Mouse (Mus musculus) lung, adult 2 months (tissue): ENCODE results near the gene Nr2f1. TPM values are rescaled to one million over a fixed set of nuclear protein-coding genes. Genes with fewer than 3 reads are reported as not detected.

Experiments
- DNase-seq: peaks from one replicate; pipeline ENCODE4 v3.0.0; 2022
- H3K4me1 ChIP-seq: fragments of 200-500 bp; 2 replicates; pipeline ENCODE4 v1.6.1; 2011; ENCODE audit warnings: low read length; ENCODE audit not compliant: control insufficient read depth, insufficient read depth
- H3K4me3 ChIP-seq: fragments of 200-500 bp; replicated peaks from 2 replicates; pipeline ENCODE3; 2011; ENCODE audit warnings: low read depth, mild to moderate bottlenecking, control low read depth, low read length; ENCODE audit errors: extremely low read depth
- CTCF ChIP-seq: fragments of 200-500 bp; IDR thresholded peaks from 2 replicates; pipeline ENCODE4 v1.5.1; 2011; ENCODE audit warnings: mild to moderate bottlenecking, low read length, control low read depth; ENCODE audit not compliant: insufficient read depth
- POLR2A ChIP-seq: fragments of 200-500 bp; IDR thresholded peaks from 2 replicates; pipeline ENCODE4 v1.6.1; 2011; ENCODE audit warnings: low read depth, mild to moderate bottlenecking, control low read depth, low read length, borderline replicate concordance; ENCODE audit errors: extremely low read depth
- WGBS: fragments of 180-500 bp; shearing (Covaris S2); methylation state at CpG from one replicate; pipeline ENCODE4 v1.1.7; 2018; 5-methylcytosine and 5-hydroxymethylcytosine counted together
- polyA plus RNA-seq: library from polyadenylated mRNA; depleted of rRNA; stranded (reverse); fragments of >200 nt; gene quantifications from 2 replicates; pipeline ENCODE4 v1.2.3, GENCODE M21; 2012

Nr2f1 gene
- polyA plus RNA-seq, 1 experiment, result 26.7 TPM

DNA sequence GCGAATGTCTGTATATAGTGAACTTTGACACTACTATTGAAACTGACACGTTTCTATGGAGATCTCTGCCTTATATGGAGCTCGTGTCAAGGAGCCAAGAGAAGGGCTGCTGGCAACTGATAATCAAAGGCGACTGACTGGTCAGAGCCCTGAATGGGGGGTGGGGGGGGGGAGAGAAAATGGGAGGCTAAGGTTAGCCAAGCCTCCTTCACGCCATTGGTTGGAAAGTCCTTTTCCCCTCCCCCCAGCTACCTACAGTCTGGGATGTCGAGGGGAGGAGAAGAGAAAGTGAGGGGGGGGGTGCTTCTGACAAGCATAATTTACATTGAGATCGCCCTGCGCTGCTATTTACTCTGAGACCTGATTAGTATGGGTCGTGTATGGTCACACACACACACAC, 850 bp upstream of the Nr2f1 start:
- WGBS, result 2% methylated on average over 9 of the region's 9 CpGs
- H3K4me3 ChIP-seq, result peak overlapping the region; percentile 46
- no peak for DNase-seq

DNA sequence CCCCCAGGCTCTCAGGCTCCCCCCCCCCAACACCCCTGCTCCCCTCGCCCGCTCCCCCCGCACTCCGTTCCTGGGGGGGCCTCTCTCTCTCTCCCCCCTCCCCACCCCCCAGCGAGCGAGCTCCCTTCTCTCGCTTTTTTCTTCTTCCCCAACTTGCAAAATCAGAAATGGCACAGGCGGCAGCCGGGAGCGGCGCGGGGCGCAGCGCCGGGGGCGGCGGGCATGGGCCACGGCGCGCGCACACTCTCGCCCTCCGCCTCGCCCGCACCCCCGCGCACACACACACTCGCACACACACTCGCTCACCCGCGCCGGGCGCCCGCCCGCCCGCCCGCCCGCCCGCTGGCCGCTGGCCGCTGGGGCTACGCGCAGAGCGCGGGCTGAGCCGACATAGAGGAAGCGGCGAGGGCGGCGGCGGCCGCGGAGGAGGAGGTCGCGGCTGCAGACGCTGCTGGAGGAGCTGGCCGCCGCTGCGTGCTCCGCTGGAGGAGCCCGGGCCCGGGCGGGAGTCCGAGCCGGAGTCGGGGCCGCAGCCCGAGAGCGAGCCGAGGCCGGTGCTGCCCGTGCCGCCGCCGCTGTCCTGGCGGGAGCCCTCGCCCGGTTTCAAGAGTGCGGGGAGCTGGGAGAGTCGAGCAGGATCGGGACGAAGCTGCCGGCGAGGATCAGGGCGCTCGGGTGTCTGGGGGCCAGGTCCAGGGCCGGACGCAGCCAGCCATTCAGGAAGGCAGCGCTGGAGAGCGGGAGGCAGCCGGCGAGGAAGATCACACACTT, 501 bp downstream of the Nr2f1 start:
- Histone ChIP-seq H3K4me3 (peak overlapping the region; percentile 67), H3K4me1 (no peaks in the 10 kb centered on the region)
- TF ChIP-seq POLR2A (no peak), CTCF (no peak)
- whole genome bisulfite sequencing, result under 1% methylated on average over 75 of the region's 92 CpGs
- peak; percentile 46 for DNase-seq

More for the DNA sequence above, 850 bp upstream of the Nr2f1 start:
- no peaks in the 10 kb centered on the region for H3K4me1 ChIP-seq
- no peak for TF ChIP-seq CTCF
- TF ChIP-seq POLR2A, result no peak

DNA sequence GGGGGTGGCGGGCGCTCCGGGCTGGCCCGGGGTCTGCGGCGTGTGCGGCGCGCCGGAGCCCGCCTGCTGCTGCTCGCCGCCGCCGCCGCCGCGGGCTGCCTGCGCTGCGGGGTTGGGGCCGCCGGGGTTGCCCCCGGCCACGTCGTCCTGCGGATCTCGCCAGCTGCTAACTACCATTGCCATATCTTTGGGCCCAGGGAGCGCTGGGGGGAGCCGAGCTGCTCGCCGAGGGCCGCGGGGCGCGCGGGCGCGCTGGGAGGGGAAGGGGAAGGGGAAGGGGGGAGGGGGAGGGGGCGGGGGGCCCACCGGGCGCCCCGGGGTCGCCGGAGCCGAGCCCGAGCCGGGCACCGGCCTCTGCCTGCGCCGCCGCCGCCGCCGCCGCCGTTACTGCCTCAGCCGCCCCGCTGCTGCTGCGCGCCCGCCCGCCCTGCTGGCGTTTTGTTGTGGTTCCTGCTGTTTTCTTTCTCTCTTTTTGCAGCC, 1.1 kb downstream of the Nr2f1 start:
- TF ChIP-seq CTCF (no peak), POLR2A (no peak)
- peak overlapping the region; percentile 67 for H3K4me3 ChIP-seq
- H3K4me1 ChIP-seq, result no peaks in the 10 kb centered on the region
- no peak for DNase-seq
- under 1% methylated on average over 28 of the region's 63 CpGs for WGBS

DNA sequence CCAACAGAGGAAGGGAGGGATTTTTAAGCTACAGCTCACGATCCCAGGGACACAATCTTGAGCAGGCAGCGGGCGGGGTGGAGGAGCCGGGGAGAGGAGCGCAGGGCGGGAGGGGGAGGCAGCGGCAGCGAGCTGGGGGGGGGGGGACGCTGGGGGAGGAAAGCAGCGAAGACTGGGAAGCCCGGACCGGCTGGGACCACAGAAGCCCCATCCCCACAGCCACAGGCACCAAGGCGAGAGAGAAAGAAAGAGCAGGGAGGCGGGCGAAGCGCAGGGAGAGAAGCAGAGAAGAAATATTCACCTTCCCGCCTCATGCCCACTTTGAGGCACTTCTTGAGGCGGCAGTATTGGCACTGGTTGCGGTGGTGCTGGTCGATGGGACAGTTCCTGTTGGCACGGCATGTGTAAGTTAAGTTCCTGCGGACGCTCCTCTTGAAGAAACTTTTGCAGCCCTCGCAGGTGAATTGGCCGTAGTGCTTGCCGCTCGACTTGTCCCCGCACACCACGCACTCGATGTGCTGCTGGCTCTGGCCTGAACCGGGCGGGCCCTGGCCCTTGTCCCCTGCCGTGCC, 1.7 kb downstream of the Nr2f1 start:
- 1% methylated on average over 31 of the region's 33 CpGs for WGBS
- H3K4me3 ChIP-seq, result peak overlapping the region; percentile 67
- H3K4me1 ChIP-seq, result no peaks in the 10 kb centered on the region
- DNase-seq, result no peak
- TF ChIP-seq CTCF (no peak), POLR2A (no peak)

DNA sequence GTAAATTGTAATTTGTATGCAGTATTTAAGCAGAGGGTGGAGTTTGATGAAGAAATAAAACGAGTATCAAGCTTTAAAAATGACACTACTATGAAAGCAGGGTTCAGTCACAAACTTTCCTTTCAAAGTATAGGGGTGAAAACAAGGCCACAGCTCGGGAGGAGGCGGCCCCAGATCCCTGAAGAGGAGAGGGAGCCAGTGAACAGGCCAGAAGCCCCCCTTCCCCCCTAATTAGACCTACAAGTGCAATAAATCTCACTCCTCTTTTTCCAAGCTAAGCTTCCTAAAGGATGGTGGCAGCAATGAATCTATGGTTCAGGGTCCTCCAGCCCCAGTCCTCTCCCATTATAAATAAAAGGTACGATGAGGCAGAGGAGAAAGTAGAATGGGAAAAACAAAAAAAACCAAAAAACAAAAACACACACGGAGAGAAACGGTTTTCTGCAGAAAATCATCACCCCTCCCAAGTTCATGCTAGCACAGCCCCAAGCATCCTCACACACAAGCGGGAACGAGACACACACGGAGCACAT, 2.2 kb downstream of the Nr2f1 start:
- TF ChIP-seq CTCF (no peak), POLR2A (no peak)
- DNase-seq, result no peak
- 18% methylated on average over 9 of the region's 9 CpGs for WGBS
- Histone ChIP-seq H3K4me3 (peak overlapping the region; percentile 50), H3K4me1 (no peaks in the 10 kb centered on the region)

DNA sequence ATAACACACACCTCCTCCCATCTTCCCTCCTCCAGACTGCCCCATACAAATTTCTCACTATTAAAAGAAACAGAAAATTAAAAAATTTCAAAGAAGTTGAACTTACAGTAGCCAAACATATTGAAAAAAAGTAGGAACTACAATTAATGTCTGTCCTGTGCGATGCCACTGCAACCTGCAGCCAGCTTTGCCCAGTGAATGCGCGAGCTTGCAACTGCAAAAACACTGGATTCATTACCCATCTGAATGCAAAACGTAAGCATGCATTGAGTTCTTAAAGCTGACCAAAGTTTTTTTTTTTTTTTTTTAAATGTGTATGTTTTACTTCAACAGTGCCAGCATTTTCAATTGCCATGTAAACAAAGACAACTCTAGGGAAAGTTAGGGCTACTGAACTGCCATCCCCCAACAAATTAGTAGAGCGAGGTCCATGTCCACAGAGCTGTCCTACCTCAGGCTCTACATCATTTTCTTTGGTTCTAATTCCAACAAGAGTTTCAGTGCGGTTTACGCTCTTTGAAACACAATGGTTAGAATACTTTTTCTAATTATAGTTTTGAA, 3.2 kb downstream of the Nr2f1 start:
- DNase-seq, result no peak
- TF ChIP-seq POLR2A, result no peak
- TF ChIP-seq CTCF, result no peak
- Histone ChIP-seq H3K4me3 (no peak overlapping the region), H3K4me1 (no peaks in the 10 kb centered on the region)
- 62% methylated on average over 7 of the region's 7 CpGs for WGBS

DNA sequence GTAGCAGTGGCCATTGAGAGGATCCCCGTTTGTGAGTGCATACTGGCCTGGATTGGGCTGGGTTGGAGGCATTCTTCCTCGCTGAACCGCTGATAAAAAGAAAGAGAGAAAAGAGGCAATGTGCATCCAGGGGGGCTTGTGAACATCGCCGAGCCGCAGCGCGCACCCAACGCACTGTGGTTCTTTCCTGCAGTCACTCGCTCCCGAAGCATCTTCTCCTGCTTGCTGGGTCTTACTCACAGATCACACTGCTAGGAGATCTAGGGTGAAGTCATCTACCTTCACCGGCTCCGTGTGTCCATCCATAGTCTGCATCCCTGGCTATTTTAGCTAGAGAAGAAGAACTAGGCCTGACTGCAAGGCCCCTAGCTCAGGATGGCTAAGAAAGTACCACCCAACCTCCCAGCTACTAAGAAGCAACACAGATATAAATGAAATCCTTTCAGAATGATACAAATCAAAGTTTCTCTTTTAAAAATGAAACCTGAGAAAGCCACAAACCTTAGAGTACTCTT, 3.9 kb downstream of the Nr2f1 start:
- Histone ChIP-seq H3K4me1 (no peaks in the 10 kb centered on the region), H3K4me3 (no peak overlapping the region)
- 50% methylated on average over 13 of the region's 13 CpGs for WGBS
- TF ChIP-seq POLR2A, result no peak
- no peak for TF ChIP-seq CTCF
- no peak for DNase-seq

DNA sequence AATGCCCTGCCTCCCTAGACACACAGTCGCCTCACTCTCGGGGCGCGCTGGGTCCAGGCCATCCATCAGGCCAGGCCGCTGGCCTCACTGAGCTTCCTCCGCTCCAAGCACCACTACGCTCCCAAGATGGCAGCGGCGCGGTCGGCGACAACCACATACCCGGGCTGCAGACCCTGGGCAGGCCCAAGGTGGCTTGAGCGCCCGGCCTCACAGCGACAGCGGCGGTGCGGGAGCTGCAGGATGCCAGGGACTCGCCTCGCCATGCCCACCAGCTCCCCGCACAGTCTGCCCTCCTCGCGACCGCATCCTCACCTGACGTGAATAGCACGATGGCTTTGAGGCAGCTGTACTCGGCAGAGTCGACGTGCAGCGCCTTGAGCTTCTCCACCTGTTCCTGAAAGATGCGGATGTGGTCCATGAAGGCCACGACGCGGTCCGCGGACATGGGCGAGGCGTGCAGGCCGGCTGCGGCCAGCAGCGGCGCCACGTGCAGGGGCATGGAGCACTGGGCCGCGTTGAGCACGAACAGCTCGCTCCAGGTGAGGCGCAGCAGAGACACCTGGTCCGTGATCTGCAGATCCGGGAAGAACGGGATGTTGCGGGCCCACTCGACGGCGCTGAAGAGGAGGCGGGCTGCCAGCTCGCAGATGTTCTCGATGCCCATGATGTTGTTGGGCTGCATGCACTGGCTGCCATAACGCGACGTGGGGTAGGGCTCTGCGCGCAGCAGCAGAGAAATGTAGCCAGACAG, 4.5 kb downstream of the Nr2f1 start:
- DNase-seq, result no peak
- 28% methylated on average over 64 of the region's 64 CpGs for WGBS
- Histone ChIP-seq H3K4me3 (no peak overlapping the region), H3K4me1 (no peaks in the 10 kb centered on the region)
- TF ChIP-seq POLR2A, result no peak
- no peak for TF ChIP-seq CTCF
